Mouse (Mus musculus): Measurements from ENCODE around the gene Rhox3f. TPM values are rescaled to one million over a fixed set of nuclear protein-coding genes. Genes with fewer than 3 reads are reported as not detected.

The Rhox3f gene
- polyA plus RNA-seq, 1 experiment from 2014 or later, result not detected

Other genes with a start within 250 kb of the Rhox3f start
- gene Rhox3a2, start 201.0 kb upstream of the Rhox3f start, polyA plus RNA-seq (2014; fragmentation: Nextera tagmentation; extraction: Ambion mirVana), result not detected in 2 replicates
- not detected in 2 replicates for gene Rhox4a2, start 190.1 kb upstream of the Rhox3f start, polyA plus RNA-seq (2014; fragmentation: Nextera tagmentation; extraction: Ambion mirVana)
- gene Rhox2b, start 168.9 kb upstream of the Rhox3f start, polyA plus RNA-seq (2014; fragmentation: Nextera tagmentation; extraction: Ambion mirVana), result not detected in 2 replicates
- not detected in 2 replicates for gene Rhox4b, start 148.5 kb upstream of the Rhox3f start, polyA plus RNA-seq (2014; fragmentation: Nextera tagmentation; extraction: Ambion mirVana)
- gene Rhox2c, start 127.3 kb upstream of the Rhox3f start, polyA plus RNA-seq (2014; fragmentation: Nextera tagmentation; extraction: Ambion mirVana), result not detected in 2 replicates
- gene Rhox3c, start 122.4 kb upstream of the Rhox3f start, polyA plus RNA-seq (2014; fragmentation: Nextera tagmentation; extraction: Ambion mirVana), result not detected in 2 replicates
- not detected in 2 replicates for gene Rhox4c, start 100.7 kb upstream of the Rhox3f start, polyA plus RNA-seq (2014; fragmentation: Nextera tagmentation; extraction: Ambion mirVana)
- not detected in 2 replicates for gene Rhox2d, start 87.6 kb upstream of the Rhox3f start, polyA plus RNA-seq (2014; fragmentation: Nextera tagmentation; extraction: Ambion mirVana)
- gene Rhox4d, start 66.6 kb upstream of the Rhox3f start, polyA plus RNA-seq (2014; fragmentation: Nextera tagmentation; extraction: Ambion mirVana), result not detected in 2 replicates
- gene Rhox2e, start 50.5 kb upstream of the Rhox3f start, polyA plus RNA-seq (2014; fragmentation: Nextera tagmentation; extraction: Ambion mirVana), result not detected in 2 replicates
- gene Rhox3e, start 39.0 kb upstream of the Rhox3f start, polyA plus RNA-seq (2014; fragmentation: Nextera tagmentation; extraction: Ambion mirVana), result not detected in 2 replicates
- not detected in 2 replicates for gene Rhox4e, start 23.6 kb upstream of the Rhox3f start, polyA plus RNA-seq (2014; fragmentation: Nextera tagmentation; extraction: Ambion mirVana)
- not detected in 2 replicates for gene Rhox2f, start 9.6 kb upstream of the Rhox3f start, polyA plus RNA-seq (2014; fragmentation: Nextera tagmentation; extraction: Ambion mirVana)
- gene Rhox4f, start 26.7 kb downstream of the Rhox3f start, polyA plus RNA-seq (2014; fragmentation: Nextera tagmentation; extraction: Ambion mirVana), result not detected in 2 replicates
- not detected in 2 replicates for gene Rhox3g, start 47.6 kb downstream of the Rhox3f start, polyA plus RNA-seq (2014; fragmentation: Nextera tagmentation; extraction: Ambion mirVana)
- not detected in 2 replicates for gene Rhox2g, start 62.5 kb downstream of the Rhox3f start, polyA plus RNA-seq (2014; fragmentation: Nextera tagmentation; extraction: Ambion mirVana)
- gene Rhox4g, start 70.3 kb downstream of the Rhox3f start, polyA plus RNA-seq (2014; fragmentation: Nextera tagmentation; extraction: Ambion mirVana), result not detected in 2 replicates
- gene Rhox3h, start 87.8 kb downstream of the Rhox3f start, polyA plus RNA-seq (2014; fragmentation: Nextera tagmentation; extraction: Ambion mirVana), result not detected in 2 replicates
- not detected in 2 replicates for gene Rhox2h, start 92.3 kb downstream of the Rhox3f start, polyA plus RNA-seq (2014; fragmentation: Nextera tagmentation; extraction: Ambion mirVana)
- 11.8 and 12.1 TPM in 2 replicates for gene Rhox5, start 223.8 kb downstream of the Rhox3f start, polyA plus RNA-seq (2014; fragmentation: Nextera tagmentation; extraction: Ambion mirVana)
- gene Rhox6, start 245.9 kb downstream of the Rhox3f start, polyA plus RNA-seq (2014; fragmentation: Nextera tagmentation; extraction: Ambion mirVana), result not detected in 2 replicates

All from heart, embryonic 14.5 days (tissue).